In the genomic region with DNA sequence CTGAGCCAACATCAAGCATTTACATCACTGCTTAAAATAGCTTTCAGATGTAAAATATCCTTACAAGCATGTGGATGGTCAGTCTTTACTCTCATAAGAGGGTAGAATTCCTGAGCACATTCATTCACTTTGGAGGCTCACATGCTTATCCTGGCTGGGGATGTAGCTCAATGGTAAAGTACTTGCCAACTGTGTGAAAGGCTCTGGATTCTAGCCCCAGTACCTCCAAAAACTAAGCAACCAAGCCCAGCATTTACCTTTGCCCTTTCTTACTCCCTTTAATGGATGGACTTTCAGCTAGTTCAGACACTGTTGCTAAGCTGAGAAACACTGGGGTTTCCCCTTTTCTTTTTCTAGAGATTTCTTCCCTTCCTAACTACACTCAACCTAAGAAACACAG, we compare ENCODE assay signal across 23 mouse cellular contexts. TPM values are rescaled to one million over a fixed set of nuclear protein-coding genes. Genes with fewer than 3 reads are reported as not detected.
DNase-seq lines count a peak whose midpoint lies in the region; ATAC-seq and TF ChIP-seq lines count a peak whose summit lies in the region.
"Had no signal": no experiment of that assay in that cellular context is flagged by ENCODE, and none has a peak within 500 bp of the region (broad histone marks: within the 10 kb centered on the region; RNA-seq: fewer than 3 reads in every experiment).

No protein-coding gene starts in this region.

- 0 out of 2 replicates have a peak overlapping the region, but pooled peaks have one; percentile 3 for H3K27ac ChIP-seq in kidney, adult 2 months (ENCODE audit: insufficient read depth, low read depth, low read length)
- no peak overlapping the region for H3K27ac ChIP-seq in kidney, embryonic 16.5 days (ENCODE audit: low read length)
- H3K27ac ChIP-seq in liver, adult 2 months (replicated peaks; ENCODE audit: insufficient read depth, low read depth, low read length), result no peak overlapping the region
- no peak overlapping the region for H3K27ac ChIP-seq in liver, postnatal 0 days (ENCODE audit: low read depth)
- H3K27ac ChIP-seq: embryonic facial prominence, embryonic 12.5 days; embryonic facial prominence, embryonic 15.5 days; heart, embryonic 13.5 days; hindbrain, embryonic 12.5 days; hindbrain, embryonic 15.5 days had no signal

- no peak for ATAC-seq in kidney, embryonic 16.5 days (ENCODE audit: low FRiP score, low TSS enrichment)
- ATAC-seq in liver, postnatal 0 days, result no peak
- ATAC-seq: forebrain, embryonic 14.5 days; forebrain, postnatal 0 days; Patski had no signal

- H3K36me3 ChIP-seq in kidney, adult 2 months (ENCODE audit: control insufficient read depth, insufficient read depth, low read length), result peaks cover 5% of the 10 kb centered on the region
- H3K36me3 ChIP-seq in kidney, embryonic 16.5 days (ENCODE audit: insufficient read depth, low read length), result peaks cover 55% of the 10 kb centered on the region
- peaks cover 67% of the 10 kb centered on the region for H3K36me3 ChIP-seq in liver, adult 2 months (ENCODE audit: control insufficient read depth, insufficient read depth, low read length)
- H3K36me3 ChIP-seq in liver, postnatal 0 days (replicated peaks; ENCODE audit: insufficient read depth, low read length), result peaks cover 62% of the 10 kb centered on the region

- H3K79me2 ChIP-seq in liver, adult 2 months (ENCODE audit: control insufficient read depth, insufficient read depth, low read length), result peaks cover 2% of the 10 kb centered on the region; the same call in 1 of the 2 replicates

- H3K4me3 ChIP-seq in kidney, adult 2 months (ENCODE audit: insufficient read depth, low read depth, low read length), result no peak overlapping the region
- no peak overlapping the region for H3K4me3 ChIP-seq in kidney, embryonic 16.5 days (ENCODE audit: low read length)
- H3K4me3 ChIP-seq in liver, adult 2 months (ENCODE audit: insufficient read depth, low read depth, low read length), result no peak overlapping the region
- H3K4me3 ChIP-seq in liver, postnatal 0 days (ENCODE audit: low read depth, low read length), result no peak overlapping the region
- H3K4me3 ChIP-seq: embryonic facial prominence, embryonic 12.5 days; embryonic facial prominence, embryonic 15.5 days; heart, embryonic 13.5 days; hindbrain, embryonic 12.5 days; hindbrain, embryonic 15.5 days had no signal

- no peak overlapping the region for H3K4me2 ChIP-seq in kidney, embryonic 16.5 days (replicated peaks; ENCODE audit: low read depth, low read length)
- no peak overlapping the region for H3K4me2 ChIP-seq in liver, postnatal 0 days (ENCODE audit: low read depth, low read length)
- H3K4me2 ChIP-seq: embryonic facial prominence, embryonic 12.5 days; embryonic facial prominence, embryonic 15.5 days; heart, embryonic 13.5 days; hindbrain, embryonic 12.5 days; hindbrain, embryonic 15.5 days had no signal

- H3K9ac ChIP-seq in kidney, embryonic 16.5 days (replicated peaks; ENCODE audit: low read length), result no peak overlapping the region
- no peak overlapping the region for H3K9ac ChIP-seq in liver, adult 2 months (ENCODE audit: low read depth, low read length)
- no peak overlapping the region for H3K9ac ChIP-seq in liver, postnatal 0 days (replicated peaks)
- H3K9ac ChIP-seq: embryonic facial prominence, embryonic 12.5 days; embryonic facial prominence, embryonic 15.5 days; forebrain, postnatal 0 days; heart, embryonic 13.5 days; hindbrain, embryonic 12.5 days; hindbrain, embryonic 15.5 days had no signal

- no peak for TF ChIP-seq POLR2A in kidney, adult 2 months (IDR thresholded peaks at IDR 0.05; ENCODE audit: low read depth, low read length)
- TF ChIP-seq POLR2A in liver, adult 2 months (IDR thresholded peaks at IDR 0.05; ENCODE audit: extremely low read depth, insufficient read depth, low read length), result no peak

- no peaks in the 10 kb centered on the region for H3K9me3 ChIP-seq in kidney, embryonic 16.5 days (ENCODE audit: low read length)
- H3K9me3 ChIP-seq in liver, postnatal 0 days (ENCODE audit: low read length), result no peaks in the 10 kb centered on the region
- H3K9me3 ChIP-seq: embryonic facial prominence, embryonic 12.5 days; embryonic facial prominence, embryonic 15.5 days; G1E; heart, embryonic 13.5 days; hindbrain, embryonic 12.5 days; hindbrain, embryonic 15.5 days had no signal

- no peak for TF ChIP-seq CTCF in kidney, adult 2 months (conservative IDR thresholded peaks at IDR 0.05; ENCODE audit: insufficient read depth, insufficient read length, low read depth, low read length)
- TF ChIP-seq CTCF in liver, adult 2 months (IDR thresholded peaks at IDR 0.05; ENCODE audit: low read depth, low read length), result no peak
- no peak for TF ChIP-seq CTCF in liver, postnatal 0 days (IDR thresholded peaks at IDR 0.05; ENCODE audit: low read depth)

- no peaks in the 10 kb centered on the region for H3K27me3 ChIP-seq in kidney, adult 2 months (replicated peaks; ENCODE audit: control insufficient read depth, insufficient read depth, low read length)
- H3K27me3 ChIP-seq in kidney, embryonic 16.5 days (ENCODE audit: insufficient read depth, low read length), result no peaks in the 10 kb centered on the region
- no peaks in the 10 kb centered on the region for H3K27me3 ChIP-seq in liver, adult 2 months (ENCODE audit: control insufficient read depth, insufficient read depth, low read length)
- no peaks in the 10 kb centered on the region for H3K27me3 ChIP-seq in liver, postnatal 0 days (ENCODE audit: insufficient read depth, low read length)
- H3K27me3 ChIP-seq: CH12.LX; embryonic facial prominence, embryonic 12.5 days; embryonic facial prominence, embryonic 15.5 days; heart, embryonic 13.5 days; hindbrain, embryonic 12.5 days; hindbrain, embryonic 15.5 days; Patski had no signal

- peak; percentile 87 for DNase-seq in heart, adult 11 months
- DNase-seq in heart, adult 8-10 months (ENCODE audit: low spot score), result no peak
- DNase-seq in kidney, adult 2 months, result peak; percentile 35
- peak; percentile 67 for DNase-seq in liver, adult 2 months (ENCODE audit: extremely low read depth, low read depth, low spot score)
- no peak for DNase-seq in liver, postnatal 0 days
- DNase-seq: adrenal gland, postnatal 10 days; adrenal gland, postnatal 36 days; B cell, adult 2 months; cerebellum, adult 18-20 months; cerebellum, adult 9-10 months; cerebellum, postnatal 14 days; forebrain, postnatal 0 days; gastrocnemius, postnatal 36 days had no signal

- no peaks in the 10 kb centered on the region; the same call in 1 of the 2 replicates for H3K4me1 ChIP-seq in kidney, adult 2 months (ENCODE audit: control insufficient read depth, insufficient read depth, low read length)
- peaks cover 6% of the 10 kb centered on the region; the same call in 1 of the 2 replicates for H3K4me1 ChIP-seq in kidney, embryonic 16.5 days (ENCODE audit: insufficient read depth, low read length)
- no peaks in the 10 kb centered on the region for H3K4me1 ChIP-seq in liver, adult 2 months (ENCODE audit: control insufficient read depth, insufficient read depth, low read length)
- no peaks in the 10 kb centered on the region for H3K4me1 ChIP-seq in liver, postnatal 0 days (ENCODE audit: insufficient read depth)
- H3K4me1 ChIP-seq: embryonic facial prominence, embryonic 12.5 days; embryonic facial prominence, embryonic 15.5 days; heart, embryonic 13.5 days; hindbrain, embryonic 12.5 days; hindbrain, embryonic 15.5 days had no signal

- TF ChIP-seq EP300 in liver, postnatal 0 days (IDR thresholded peaks at IDR 0.05; ENCODE audit: low read depth), result no peak

RNA-seq across cellular contexts. Expression of a gene that starts 9.6 kb away (rescaled TPM):
- total RNA-seq in heart, adult 8-10 months (2022), result 100 to 1,000 TPM; 127 to 143 (median 138) TPM
- 35.0 and 44.4 TPM in 2 replicates for polyA plus RNA-seq in kidney, adult 2 months (2012; rRNA removed)
- polyA plus RNA-seq in kidney, embryonic 16.5 days (2015; fragmentation: Nextera tagmentation; extraction: Ambion mirVana), result 332 and 352 TPM in 2 replicates
- total RNA-seq in liver, adult 2 months (2014; rRNA removed), result 104 and 122 TPM in 2 replicates
- polyA plus RNA-seq in liver, adult 2 months (2012; rRNA removed), result 13.6 and 19.1 TPM in 2 replicates
- polyA plus RNA-seq in liver, postnatal 0 days (2015; fragmentation: Nextera tagmentation; extraction: Ambion mirVana), result 126 and 128 TPM in 2 replicates

Comparison
In these comparisons a context has a peak if more than half of its experiments do, and no peak if none do; other contexts are left out.
1. DNase-seq: peak in heart, adult 11 months (single experiment), kidney, adult 2 months (single experiment) and liver, adult 2 months (single experiment); none in heart, adult 8-10 months (single experiment) and liver, postnatal 0 days (single experiment).